Mouse (Mus musculus): ENCODE measurements around the gene Igf1r. TPM values are rescaled to one million over a fixed set of nuclear protein-coding genes. Genes with fewer than 3 reads are reported as not detected.

Igf1r gene
- polyA plus RNA-seq, 1 experiment from 2014 or later: 36.8 TPM

- peak overlapping the region; percentile 23; the same call in 1 of the 2 replicates for H3K27ac ChIP-seq
- 61% methylated on average over 5 of the region's 5 CpGs for WGBS
- H3K9ac ChIP-seq: no peak overlapping the region
These were observed 164.9 kb downstream of the Igf1r start for GRCm38 (mm10) chr7:68117567-68117966.

GRCm38 (mm10) chr7:68117981-68118380, 165.4 kb downstream of the Igf1r start:
- WGBS: 15% methylated on average over 2 of the region's 2 CpGs
- peaks cover 62% of the 10 kb centered on the region for H3K4me1 ChIP-seq

More at GRCm38 (mm10) chr7:68117567-68117966, 164.9 kb downstream of the Igf1r start:
- Histone ChIP-seq H3K9me3 (no peaks in the 10 kb centered on the region), H3K36me3 (peaks cover 4% of the 10 kb centered on the region; the same call in 1 of the 2 replicates), H3K4me2 (replicated peaks) (no peak overlapping the region), H3K4me3 (no peak overlapping the region), H3K4me1 (peaks cover 61% of the 10 kb centered on the region), H3K27me3 (no peaks in the 10 kb centered on the region)
- no peak for ATAC-seq (ENCODE audit: low FRiP score, low read depth)

GRCm38 (mm10) chr7:68119605-68120004, 167.0 kb downstream of the Igf1r start:
- Histone ChIP-seq H3K36me3 (peaks cover 4% of the 10 kb centered on the region; the same call in 1 of the 2 replicates), H3K4me2 (replicated peaks) (no peak overlapping the region), H3K27me3 (no peaks in the 10 kb centered on the region), H3K4me3 (no peak overlapping the region), H3K27ac (peak overlapping the region; percentile 22; the same call in 1 of the 2 replicates), H3K4me1 (peaks cover 49% of the 10 kb centered on the region), H3K9ac (no peak overlapping the region), H3K9me3 (no peaks in the 10 kb centered on the region)
- WGBS: 57% methylated on average over 5 of the region's 5 CpGs
- ATAC-seq (ENCODE audit: low FRiP score, low read depth): no peak

More at GRCm38 (mm10) chr7:68117981-68118380, 165.4 kb downstream of the Igf1r start:
- H3K9me3 ChIP-seq: no peaks in the 10 kb centered on the region
- no peak overlapping the region for H3K4me2 ChIP-seq (replicated peaks)
- no peak for ATAC-seq (ENCODE audit: low FRiP score, low read depth)
- H3K27ac ChIP-seq: peak overlapping the region; percentile 23; the same call in 1 of the 2 replicates
- H3K27me3 ChIP-seq: no peaks in the 10 kb centered on the region
- no peak overlapping the region for H3K9ac ChIP-seq
- peaks cover 4% of the 10 kb centered on the region; the same call in 1 of the 2 replicates for H3K36me3 ChIP-seq
- no peak overlapping the region for H3K4me3 ChIP-seq

GRCm38 (mm10) chr7:68122418-68122817, 169.8 kb downstream of the Igf1r start:
- no peaks in the 10 kb centered on the region for H3K9me3 ChIP-seq
- no peaks in the 10 kb centered on the region for H3K36me3 ChIP-seq
- H3K4me3 ChIP-seq: no peak overlapping the region
- H3K27me3 ChIP-seq: no peaks in the 10 kb centered on the region
- H3K4me2 ChIP-seq (replicated peaks): no peak overlapping the region
- WGBS: 36% methylated on average over 3 of the region's 3 CpGs
- no peak for ATAC-seq (ENCODE audit: low FRiP score, low read depth)
- H3K9ac ChIP-seq: no peak overlapping the region
- peaks cover 32% of the 10 kb centered on the region for H3K4me1 ChIP-seq
- H3K27ac ChIP-seq: no peak overlapping the region

- ATAC-seq (ENCODE audit: low FRiP score, low read depth): no peak
- H3K27ac ChIP-seq: no peak overlapping the region
- no peaks in the 10 kb centered on the region for H3K36me3 ChIP-seq
- no peak overlapping the region for H3K4me2 ChIP-seq (replicated peaks)
- no peak overlapping the region for H3K4me3 ChIP-seq
- H3K27me3 ChIP-seq: no peaks in the 10 kb centered on the region
- H3K9ac ChIP-seq: no peak overlapping the region
- 81% methylated on average over 2 of the region's 2 CpGs for WGBS
- peaks cover 34% of the 10 kb centered on the region for H3K4me1 ChIP-seq
- H3K9me3 ChIP-seq: no peaks in the 10 kb centered on the region
These were observed 172.7 kb downstream of the Igf1r start for GRCm38 (mm10) chr7:68125347-68125746.

GRCm38 (mm10) chr7:68127799-68128261, 175.2 kb downstream of the Igf1r start:
- Histone ChIP-seq H3K9ac (peak overlapping the region; percentile 68; the same call in 1 of the 2 replicates), H3K4me3 (peak overlapping the region; percentile 63; the same call in 1 of the 2 replicates), H3K27me3 (no peaks in the 10 kb centered on the region), H3K36me3 (no peaks in the 10 kb centered on the region), H3K27ac (peak overlapping the region; percentile 78), H3K4me2 (replicated peaks) (peak overlapping the region; percentile 90), H3K9me3 (no peaks in the 10 kb centered on the region), H3K4me1 (peaks cover 53% of the 10 kb centered on the region)
- 33% methylated on average over 6 of the region's 6 CpGs for WGBS
- peak; percentile 18; the same call in 1 of the 2 replicates for ATAC-seq (ENCODE audit: low FRiP score, low read depth)

- H3K9ac ChIP-seq: peak overlapping the region; percentile 68
- H3K27me3 ChIP-seq: no peaks in the 10 kb centered on the region
- 12% methylated on average over 7 of the region's 7 CpGs for WGBS
- H3K36me3 ChIP-seq: no peaks in the 10 kb centered on the region
- H3K9me3 ChIP-seq: no peaks in the 10 kb centered on the region
- peaks cover 56% of the 10 kb centered on the region for H3K4me1 ChIP-seq
- peak overlapping the region; percentile 78 for H3K27ac ChIP-seq
- ATAC-seq (ENCODE audit: low FRiP score, low read depth): no peak
- peak overlapping the region; percentile 63 for H3K4me3 ChIP-seq
- H3K4me2 ChIP-seq (replicated peaks): peak overlapping the region; percentile 90
These were observed 175.6 kb downstream of the Igf1r start for GRCm38 (mm10) chr7:68128271-68128674.

- Histone ChIP-seq H3K4me1 (peaks cover 61% of the 10 kb centered on the region), H3K4me3 (peak overlapping the region; percentile 63), H3K4me2 (replicated peaks) (peak overlapping the region; percentile 90), H3K27ac (peak overlapping the region; percentile 90), H3K36me3 (no peaks in the 10 kb centered on the region), H3K9me3 (no peaks in the 10 kb centered on the region), H3K27me3 (no peaks in the 10 kb centered on the region), H3K9ac (peak overlapping the region; percentile 68)
- WGBS: under 1% methylated on average over 19 of the region's 19 CpGs
- ATAC-seq (ENCODE audit: low FRiP score, low read depth): peak; percentile 93
These were observed 176.5 kb downstream of the Igf1r start for GRCm38 (mm10) chr7:68129077-68129511.

- Histone ChIP-seq H3K4me3 (peak overlapping the region; percentile 63), H3K9ac (peak overlapping the region; percentile 68), H3K4me2 (replicated peaks) (peak overlapping the region; percentile 90), H3K9me3 (no peaks in the 10 kb centered on the region), H3K4me1 (peaks cover 61% of the 10 kb centered on the region), H3K27ac (peak overlapping the region; percentile 90), H3K36me3 (no peaks in the 10 kb centered on the region), H3K27me3 (no peaks in the 10 kb centered on the region)
- peak; percentile 34 for ATAC-seq (ENCODE audit: low FRiP score, low read depth)
- WGBS: 2% methylated on average over 19 of the region's 19 CpGs
These were observed 177.1 kb downstream of the Igf1r start for GRCm38 (mm10) chr7:68129546-68130253.

GRCm38 (mm10) chr7:68130950-68131580, 178.4 kb downstream of the Igf1r start:
- 68% methylated on average over 13 of the region's 13 CpGs for WGBS
- no peak overlapping the region for H3K4me3 ChIP-seq
- peaks cover 68% of the 10 kb centered on the region for H3K4me1 ChIP-seq
- H3K36me3 ChIP-seq: peaks cover under 1% of the 10 kb centered on the region; the same call in 1 of the 2 replicates
- 0 out of 2 replicates have a peak overlapping the region, but pooled peaks have one; percentile 21 for H3K4me2 ChIP-seq (replicated peaks)
- no peak overlapping the region for H3K27ac ChIP-seq
- no peak for ATAC-seq (ENCODE audit: low FRiP score, low read depth)
- H3K9me3 ChIP-seq: no peaks in the 10 kb centered on the region
- H3K27me3 ChIP-seq: no peaks in the 10 kb centered on the region
- no peak overlapping the region for H3K9ac ChIP-seq

GRCm38 (mm10) chr7:68133679-68134078, 181.1 kb downstream of the Igf1r start:
- Histone ChIP-seq H3K9ac (no peak overlapping the region), H3K4me2 (replicated peaks) (no peak overlapping the region), H3K27ac (no peak overlapping the region), H3K4me1 (peaks cover 51% of the 10 kb centered on the region), H3K4me3 (no peak overlapping the region), H3K9me3 (no peaks in the 10 kb centered on the region), H3K36me3 (peaks cover 10% of the 10 kb centered on the region), H3K27me3 (no peaks in the 10 kb centered on the region)
- WGBS: 49% methylated on average over 6 of the region's 6 CpGs
- no peak for ATAC-seq (ENCODE audit: low FRiP score, low read depth)

- H3K4me1 ChIP-seq: peaks cover 59% of the 10 kb centered on the region
- no peaks in the 10 kb centered on the region for H3K27me3 ChIP-seq
- H3K36me3 ChIP-seq: peaks cover 10% of the 10 kb centered on the region
- no peak for ATAC-seq (ENCODE audit: low FRiP score, low read depth)
- H3K9ac ChIP-seq: no peak overlapping the region
- no peak overlapping the region for H3K27ac ChIP-seq
- H3K4me2 ChIP-seq (replicated peaks): no peak overlapping the region
- no peaks in the 10 kb centered on the region for H3K9me3 ChIP-seq
- H3K4me3 ChIP-seq: no peak overlapping the region
- 86% methylated on average over 16 of the region's 16 CpGs for WGBS
These were observed 182.3 kb downstream of the Igf1r start for GRCm38 (mm10) chr7:68134948-68135347.

Data from limb, embryonic 13.5 days (tissue).